In genomic region chr14:61736384-61737322, GRCm38 (mm10) we compare ENCODE assay signal across 8 mouse cellular contexts.
DNase-seq lines count a peak whose midpoint lies in the region; ATAC-seq and TF ChIP-seq lines count a peak whose summit lies in the region.

No protein-coding gene starts in this region.

- TF ChIP-seq EP300 in MEL (IDR thresholded peaks at IDR 0.05; ENCODE audit: low read depth in 1 of 2, low read length in 2 of 2): no peak

- H3K27me3 ChIP-seq in intestine, postnatal 0 days (replicated peaks; ENCODE audit: control insufficient read depth, insufficient read depth, low read length): no peaks in the 10 kb centered on the region
- no peaks in the 10 kb centered on the region for H3K27me3 ChIP-seq in intestine, embryonic 16.5 days (replicated peaks; ENCODE audit: control insufficient read depth, insufficient read depth, low read length)
- H3K27me3 ChIP-seq in MEL (ENCODE audit: control insufficient read depth in 1 of 2, insufficient read depth in 2 of 2, low read length in 2 of 2): no peaks in the 10 kb centered on the region

- peak; percentile 40 for DNase-seq in MEL (ENCODE audit: low read depth, low spot score)
- DNase-seq in heart, adult 9 months (ENCODE audit: low spot score in 2 of 2): peak; percentile 28 to 32
- no peak for DNase-seq in right cerebral cortex, adult 18-20 months
- DNase-seq in cerebellum, postnatal 10 days: no peak
- DNase-seq in left cerebral cortex, adult 2 months (ENCODE audit: extremely low spot score in 1 of 2, low spot score in 2 of 2): no peak

- peak overlapping the region; percentile 18; the same call in 1 of the 2 replicates for H3K4me2 ChIP-seq in intestine, postnatal 0 days (replicated peaks; ENCODE audit: low read depth)
- H3K4me2 ChIP-seq in intestine, embryonic 16.5 days (ENCODE audit: low read depth, low read length): no peak overlapping the region

- no peaks in the 10 kb centered on the region for H3K9me3 ChIP-seq in intestine, postnatal 0 days (ENCODE audit: control insufficient read depth)
- no peaks in the 10 kb centered on the region for H3K9me3 ChIP-seq in intestine, embryonic 16.5 days (ENCODE audit: control insufficient read depth, low read length)
- H3K9me3 ChIP-seq in MEL (replicated peaks; ENCODE audit: insufficient read depth, low read length): no peaks in the 10 kb centered on the region

- TF ChIP-seq RAD21 in MEL (IDR thresholded peaks at IDR 0.05; ENCODE audit: low read depth, low read length): no peak

- H3K36me3 ChIP-seq in intestine, postnatal 0 days (ENCODE audit: control insufficient read depth, insufficient read depth): no peaks in the 10 kb centered on the region
- H3K36me3 ChIP-seq in intestine, embryonic 16.5 days (ENCODE audit: control insufficient read depth, insufficient read depth, low read length): no peaks in the 10 kb centered on the region
- H3K36me3 ChIP-seq in MEL (ENCODE audit: control insufficient read depth in 1 of 2, insufficient read depth in 2 of 2, low read length in 2 of 2): peaks cover 0 to 4% of the 10 kb centered on the region in 2 experiments; a peak in 1 of 4 replicates

- TF ChIP-seq POLR2A in MEL (IDR thresholded peaks at IDR 0.05; ENCODE audit: control insufficient read depth in 1 of 2, insufficient read depth in 1 of 2, low read depth in 1 of 2, low read length in 2 of 2, poor library complexity in 1 of 2): no peak

- WGBS in intestine, postnatal 0 days: 55% methylated on average over 16 of the region's 16 CpGs
- 46% methylated on average over 16 of the region's 16 CpGs for WGBS in intestine, embryonic 16.5 days

- ATAC-seq in intestine, postnatal 0 days: no peak
- no peak for ATAC-seq in intestine, embryonic 16.5 days
- 0 out of 2 replicates have a peak, but pooled peaks have one; percentile 40 for ATAC-seq in monocyte, adult 5-6 weeks (replicated peaks; ENCODE audit: insufficient number of reproducible peaks, low FRiP score, low TSS enrichment, poor library complexity, severe bottlenecking)

- no peak overlapping the region for H3K9ac ChIP-seq in intestine, postnatal 0 days (ENCODE audit: low read depth, low read length)
- no peak overlapping the region for H3K9ac ChIP-seq in intestine, embryonic 16.5 days (ENCODE audit: low read depth, low read length)
- peak overlapping the region; percentile 71 for H3K9ac ChIP-seq in MEL (ENCODE audit: control insufficient read depth, low read depth, low read length, poor library complexity, severe bottlenecking)

- no peaks in the 10 kb centered on the region for H3K4me1 ChIP-seq in intestine, postnatal 0 days (replicated peaks; ENCODE audit: control insufficient read depth, insufficient read depth, low read length)
- H3K4me1 ChIP-seq in intestine, embryonic 16.5 days (ENCODE audit: control insufficient read depth, insufficient read depth, low read length): no peaks in the 10 kb centered on the region
- peaks cover 0 to 9% of the 10 kb centered on the region in 2 experiments; a peak in 2 of 4 replicates for H3K4me1 ChIP-seq in MEL (ENCODE audit: control insufficient read depth in 1 of 2, insufficient read depth in 2 of 2, low read length in 2 of 2)

- no peaks in the 10 kb centered on the region for H3K79me2 ChIP-seq in MEL (ENCODE audit: control insufficient read depth, insufficient read depth, low read length, poor library complexity)

- H3K4me3 ChIP-seq in intestine, postnatal 0 days (ENCODE audit: low read depth, low read length): no peak overlapping the region
- H3K4me3 ChIP-seq in intestine, embryonic 16.5 days (ENCODE audit: low read length): no peak overlapping the region
- peak overlapping the region; percentile 78 to 83 for H3K4me3 ChIP-seq in MEL (ENCODE audit: control insufficient read depth in 1 of 2, insufficient read depth in 1 of 2, low read depth in 2 of 2, low read length in 2 of 2)
- no peak overlapping the region for H3K4me3 ChIP-seq in left cerebral cortex, adult 2 months

- no peak for TF ChIP-seq CTCF in intestine, postnatal 0 days (IDR thresholded peaks at IDR 0.05; ENCODE audit: low read depth)
- no peak for TF ChIP-seq CTCF in MEL (IDR thresholded peaks at IDR 0.05 in 2 of 3, conservative IDR thresholded peaks at IDR 0.05 in 1 of 3; ENCODE audit: control insufficient read depth in 1 of 3, insufficient read depth in 1 of 3, low read depth in 2 of 3, low read length in 3 of 3, poor library complexity in 1 of 3, severe bottlenecking in 1 of 3)
- TF ChIP-seq CTCF in left cerebral cortex, adult 2 months (IDR thresholded peaks at IDR 0.05): no peak

- H3K27ac ChIP-seq in intestine, postnatal 0 days (ENCODE audit: low read depth, low read length): no peak overlapping the region
- no peak overlapping the region for H3K27ac ChIP-seq in intestine, embryonic 16.5 days (ENCODE audit: low read length)
- H3K27ac ChIP-seq in MEL (ENCODE audit: control insufficient read depth, low read depth, low read length): peak overlapping the region; percentile 48
- no peak overlapping the region for H3K27ac ChIP-seq in left cerebral cortex, adult 2 months

- intact Hi-C loops in left cerebral cortex, adult 2 months (cut with DNase I): no loop called here

TF ChIP-seq in MEL, 35 proteins besides CTCF, POLR2A, EP300 and RAD21:
- TF ChIP-seq GATA1 (IDR thresholded peaks at IDR 0.05; ENCODE audit: low read depth, low read length) (0 out of 2 replicates have a peak, but pooled peaks have one; percentile 30), POLR2AphosphoS2 (IDR thresholded peaks at IDR 0.05; ENCODE audit: low read length) (no peak), MYB (IDR thresholded peaks at IDR 0.05; ENCODE audit: low read depth, low read length) (no peak)

Comparison
In these comparisons a context has a peak if more than half of its experiments do, and no peak if none do; other contexts are left out.
1. H3K4me3 ChIP-seq: peak in MEL (2 of 2); none in intestine, postnatal 0 days (single experiment), intestine, embryonic 16.5 days (single experiment) and left cerebral cortex, adult 2 months (single experiment).
2. DNase-seq: peak in MEL (single experiment) and heart, adult 9 months (2 of 2); none in right cerebral cortex, adult 18-20 months (single experiment), cerebellum, postnatal 10 days (0 of 2) and left cerebral cortex, adult 2 months (0 of 2).